Mouse (Mus musculus): ENCODE results near the gene Plod3.

- TF ChIP-seq GATA1 (IDR thresholded peaks at IDR 0.05; ENCODE audit: low read length) = no peak
- no peak for TF ChIP-seq TAL1 (IDR thresholded peaks at IDR 0.05; ENCODE audit: low read length)
Observed at GRCm38 (mm10) chr5:136942781-136943180, 44.0 kb upstream of the Plod3 start.
